Mouse (Mus musculus) heart, postnatal 4 days (tissue): ENCODE measurements around the gene Gm813. TPM values are rescaled to one million over a fixed set of nuclear protein-coding genes. Genes with fewer than 3 reads are reported as not detected.

Experiments used
- DNase-seq: peaks from one replicate; pipeline ENCODE4 v3.0.0; 2021
- total RNA-seq, 2 experiments: library from RNA; stranded (reverse); gene quantifications; 2 replicates each; pipeline ENCODE4 v1.2.3; 2021

Gm813 gene
- total RNA-seq, 2 experiments from 2014 or later: not detected

- no peak for DNase-seq
Measured at GRCm38 (mm10) chr16:58604680-58605079, 12.1 kb downstream of the Gm813 start.

- DNase-seq: no peak
Measured at GRCm38 (mm10) chr16:58603831-58604230, 12.9 kb downstream of the Gm813 start.

- DNase-seq: no peak
Measured at GRCm38 (mm10) chr16:58600846-58601245, 15.9 kb downstream of the Gm813 start.

GRCm38 (mm10) chr16:58591299-58591698, 25.5 kb downstream of the Gm813 start:
- no peak for DNase-seq

GRCm38 (mm10) chr16:58589444-58589843, 27.3 kb downstream of the Gm813 start:
- DNase-seq: no peak

- DNase-seq: no peak
Measured at GRCm38 (mm10) chr16:58573949-58574722, 42.6 kb downstream of the Gm813 start.

- DNase-seq: no peak
Measured at GRCm38 (mm10) chr16:58570694-58571264, 46.0 kb downstream of the Gm813 start.

Other genes with a start within 250 kb of the Gm813 start
- 10 to 100 TPM; 36.3 to 38.7 TPM for gene Dcbld2, start 208.5 kb downstream of the Gm813 start, total RNA-seq
- 10 to 100 TPM; 23.4 to 29.1 TPM for gene St3gal6, start 92.7 kb downstream of the Gm813 start, total RNA-seq
- not detected for gene E330017A01Rik, start 21.8 kb upstream of the Gm813 start, total RNA-seq
- gene Cpox, start 53.3 kb upstream of the Gm813 start, total RNA-seq: 10 to 100 TPM; 17.5 to 18.0 TPM
- not detected for gene Gpr15, start 102.1 kb upstream of the Gm813 start, total RNA-seq
- 10 to 100 TPM; 73.2 to 79.4 TPM for gene Cldnd1, start 110.9 kb upstream of the Gm813 start, total RNA-seq
- not detected for gene Olfr172, start 146.2 kb upstream of the Gm813 start, total RNA-seq
- gene Olfr173, start 183.3 kb upstream of the Gm813 start, total RNA-seq: not detected
- not detected for gene Olfr175-ps1, start 209.8 kb upstream of the Gm813 start, total RNA-seq